Mouse (Mus musculus): ENCODE results near the gene Tigit. TPM values are rescaled to one million over a fixed set of nuclear protein-coding genes. Genes with fewer than 3 reads are reported as not detected.

The Tigit gene
- polyA plus RNA-seq, 1 experiment from 2014 or later, result not detected

- no peaks in the 10 kb centered on the region for H3K36me3 ChIP-seq (ENCODE audit: insufficient read depth, low read length)
- no peak overlapping the region; the same call in 1 of the 2 replicates for H3K4me3 ChIP-seq (replicated peaks; ENCODE audit: low read depth, low read length)
- ATAC-seq (replicated peaks; ENCODE audit: low FRiP score, low read depth), result no peak
- H3K4me1 ChIP-seq (replicated peaks; ENCODE audit: insufficient read depth, low read length), result no peaks in the 10 kb centered on the region
- no peak for DNase-seq (ENCODE audit: low spot score)
- peak overlapping the region; percentile 54 for H3K4me2 ChIP-seq (ENCODE audit: low read length)
- no peak for TF ChIP-seq CTCF (IDR thresholded peaks at IDR 0.05; ENCODE audit: low read depth)
- H3K9ac ChIP-seq (ENCODE audit: low read depth, low read length), result no peak overlapping the region
- no peaks in the 10 kb centered on the region for H3K27me3 ChIP-seq (ENCODE audit: insufficient read depth, low read length)
- 38% methylated on average over 13 of the region's 13 CpGs for WGBS
- H3K9me3 ChIP-seq (replicated peaks; ENCODE audit: low read length), result no peaks in the 10 kb centered on the region
- no peak overlapping the region for H3K27ac ChIP-seq
Measured at GRCm38 (mm10) chr16:43708335-43709061, 44.6 kb upstream of the Tigit start.

GRCm38 (mm10) chr16:43701765-43702504, 38.0 kb upstream of the Tigit start:
- peak; percentile 34 for DNase-seq (ENCODE audit: low spot score)
- Histone ChIP-seq H3K27me3 (ENCODE audit: insufficient read depth, low read length) (no peaks in the 10 kb centered on the region), H3K4me1 (replicated peaks; ENCODE audit: insufficient read depth, low read length) (no peaks in the 10 kb centered on the region), H3K27ac (no peak overlapping the region), H3K9ac (ENCODE audit: low read depth, low read length) (no peak overlapping the region), H3K9me3 (replicated peaks; ENCODE audit: low read length) (no peaks in the 10 kb centered on the region), H3K4me3 (replicated peaks; ENCODE audit: low read depth, low read length) (no peak overlapping the region), H3K36me3 (ENCODE audit: insufficient read depth, low read length) (no peaks in the 10 kb centered on the region), H3K4me2 (ENCODE audit: low read length) (no peak overlapping the region)
- TF ChIP-seq CTCF (IDR thresholded peaks at IDR 0.05; ENCODE audit: low read depth), result no peak
- no peak for ATAC-seq (replicated peaks; ENCODE audit: low FRiP score, low read depth)
- 47% methylated on average over 14 of the region's 14 CpGs for WGBS

GRCm38 (mm10) chr16:43700575-43700974, 36.6 kb upstream of the Tigit start:
- WGBS, result 77% methylated on average over 8 of the region's 8 CpGs
- ATAC-seq (replicated peaks; ENCODE audit: low FRiP score, low read depth), result no peak

GRCm38 (mm10) chr16:43698735-43699649, 35.0 kb upstream of the Tigit start:
- WGBS, result 76% methylated on average over 14 of the region's 14 CpGs
- DNase-seq (ENCODE audit: low spot score), result peak; percentile 14
- ATAC-seq (replicated peaks; ENCODE audit: low FRiP score, low read depth), result no peak
- no peaks in the 10 kb centered on the region for H3K4me1 ChIP-seq (replicated peaks; ENCODE audit: insufficient read depth, low read length)
- no peak for TF ChIP-seq CTCF (IDR thresholded peaks at IDR 0.05; ENCODE audit: low read depth)
- no peak overlapping the region for H3K4me3 ChIP-seq (replicated peaks; ENCODE audit: low read depth, low read length)
- no peak overlapping the region for H3K27ac ChIP-seq
- H3K4me2 ChIP-seq (ENCODE audit: low read length), result no peak overlapping the region
- H3K27me3 ChIP-seq (ENCODE audit: insufficient read depth, low read length), result no peaks in the 10 kb centered on the region
- no peak overlapping the region for H3K9ac ChIP-seq (ENCODE audit: low read depth, low read length)
- H3K36me3 ChIP-seq (ENCODE audit: insufficient read depth, low read length), result no peaks in the 10 kb centered on the region
- no peaks in the 10 kb centered on the region for H3K9me3 ChIP-seq (replicated peaks; ENCODE audit: low read length)

More at GRCm38 (mm10) chr16:43700575-43700974, 36.6 kb upstream of the Tigit start:
- H3K4me1 ChIP-seq (replicated peaks; ENCODE audit: insufficient read depth, low read length), result no peaks in the 10 kb centered on the region
- H3K4me3 ChIP-seq (replicated peaks; ENCODE audit: low read depth, low read length), result no peak overlapping the region
- H3K4me2 ChIP-seq (ENCODE audit: low read length), result no peak overlapping the region
- no peak overlapping the region for H3K9ac ChIP-seq (ENCODE audit: low read depth, low read length)
- TF ChIP-seq CTCF (IDR thresholded peaks at IDR 0.05; ENCODE audit: low read depth), result no peak; the same call in 1 of the 2 replicates
- H3K27me3 ChIP-seq (ENCODE audit: insufficient read depth, low read length), result no peaks in the 10 kb centered on the region
- H3K27ac ChIP-seq, result no peak overlapping the region
- no peaks in the 10 kb centered on the region for H3K36me3 ChIP-seq (ENCODE audit: insufficient read depth, low read length)
- DNase-seq (ENCODE audit: low spot score), result peak; percentile 7
- H3K9me3 ChIP-seq (replicated peaks; ENCODE audit: low read length), result no peaks in the 10 kb centered on the region

GRCm38 (mm10) chr16:43697772-43698171, 33.8 kb upstream of the Tigit start:
- no peak overlapping the region for H3K4me3 ChIP-seq (replicated peaks; ENCODE audit: low read depth, low read length)
- DNase-seq (ENCODE audit: low spot score) (no peak), ATAC-seq (replicated peaks; ENCODE audit: low FRiP score, low read depth) (no peak)
- TF ChIP-seq CTCF (IDR thresholded peaks at IDR 0.05; ENCODE audit: low read depth), result no peak
- WGBS, result 88% methylated on average over 7 of the region's 7 CpGs
- no peak overlapping the region for H3K4me2 ChIP-seq (ENCODE audit: low read length)
- H3K27me3 ChIP-seq (ENCODE audit: insufficient read depth, low read length), result no peaks in the 10 kb centered on the region
- no peak overlapping the region for H3K27ac ChIP-seq
- no peaks in the 10 kb centered on the region for H3K36me3 ChIP-seq (ENCODE audit: insufficient read depth, low read length)
- no peaks in the 10 kb centered on the region for H3K4me1 ChIP-seq (replicated peaks; ENCODE audit: insufficient read depth, low read length)
- H3K9ac ChIP-seq (ENCODE audit: low read depth, low read length), result no peak overlapping the region
- no peaks in the 10 kb centered on the region for H3K9me3 ChIP-seq (replicated peaks; ENCODE audit: low read length)

- no peak for ATAC-seq (replicated peaks; ENCODE audit: low FRiP score, low read depth)
- Histone ChIP-seq H3K9me3 (replicated peaks; ENCODE audit: low read length) (no peaks in the 10 kb centered on the region), H3K36me3 (ENCODE audit: insufficient read depth, low read length) (no peaks in the 10 kb centered on the region), H3K4me1 (replicated peaks; ENCODE audit: insufficient read depth, low read length) (no peaks in the 10 kb centered on the region), H3K4me3 (replicated peaks; ENCODE audit: low read depth, low read length) (no peak overlapping the region), H3K9ac (ENCODE audit: low read depth, low read length) (no peak overlapping the region), H3K27ac (no peak overlapping the region), H3K27me3 (ENCODE audit: insufficient read depth, low read length) (no peaks in the 10 kb centered on the region), H3K4me2 (ENCODE audit: low read length) (no peak overlapping the region)
- no peak for TF ChIP-seq CTCF (IDR thresholded peaks at IDR 0.05; ENCODE audit: low read depth)
- WGBS, result 75% methylated on average over 7 of the region's 7 CpGs
- DNase-seq (ENCODE audit: low spot score), result no peak
Measured at GRCm38 (mm10) chr16:43695852-43696251, 31.9 kb upstream of the Tigit start.

Measured in kidney, postnatal 0 days (tissue).